Mouse (Mus musculus) megakaryocyte, embryonic 14.5 days (primary cell): ENCODE data around the gene Psmb8.

Source experiments
- FLI1 ChIP-seq: IDR thresholded peaks from 2 replicates; pipeline ENCODE4 v1.6.1; 2012; ENCODE audit warnings: low read length, inconsistent platforms, mixed read lengths
- GATA1 ChIP-seq: IDR thresholded peaks from 3 replicates; pipeline ENCODE4 v1.6.1; 2012; ENCODE audit warnings: mixed read lengths, low read length, inconsistent platforms, borderline replicate concordance

DNA sequence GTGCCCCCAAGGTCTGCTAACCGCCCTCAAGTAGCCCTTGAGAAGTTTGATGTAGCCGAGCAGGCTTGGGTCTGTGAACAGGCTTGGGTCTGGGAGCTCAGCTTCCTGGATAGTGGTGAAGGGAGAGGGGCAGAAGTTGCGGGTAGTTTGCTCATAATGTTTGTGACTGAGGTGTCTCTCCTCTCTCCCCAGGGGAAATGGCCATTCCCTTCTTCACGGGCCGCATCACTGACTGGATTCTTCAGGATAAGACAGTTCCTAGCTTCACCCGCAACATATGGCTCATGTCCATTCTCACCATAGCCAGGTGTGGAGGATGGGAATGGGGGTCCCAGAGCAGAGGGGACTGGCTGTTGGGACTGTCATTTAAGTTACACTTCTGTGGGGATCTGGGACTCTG is 8.5 kb upstream of the Psmb8 start:
- TF ChIP-seq GATA1 (no peak), FLI1 (no peak)
